Mouse (Mus musculus) lung, adult 18-20 months (tissue): ENCODE measurements at regions not wholly inside any gene's neighbourhood (a gene's known extent, or its start where the extent isn't known, plus 50 kb on each side); places are given as distances from the start of the nearest gene placed in this dataset.

Source experiments
- DNase-seq, 2 experiments: peaks; one replicate each; pipeline ENCODE4 v3.0.0; 2022; ENCODE audit warnings: mixed read lengths in 2 of 2

DNA sequence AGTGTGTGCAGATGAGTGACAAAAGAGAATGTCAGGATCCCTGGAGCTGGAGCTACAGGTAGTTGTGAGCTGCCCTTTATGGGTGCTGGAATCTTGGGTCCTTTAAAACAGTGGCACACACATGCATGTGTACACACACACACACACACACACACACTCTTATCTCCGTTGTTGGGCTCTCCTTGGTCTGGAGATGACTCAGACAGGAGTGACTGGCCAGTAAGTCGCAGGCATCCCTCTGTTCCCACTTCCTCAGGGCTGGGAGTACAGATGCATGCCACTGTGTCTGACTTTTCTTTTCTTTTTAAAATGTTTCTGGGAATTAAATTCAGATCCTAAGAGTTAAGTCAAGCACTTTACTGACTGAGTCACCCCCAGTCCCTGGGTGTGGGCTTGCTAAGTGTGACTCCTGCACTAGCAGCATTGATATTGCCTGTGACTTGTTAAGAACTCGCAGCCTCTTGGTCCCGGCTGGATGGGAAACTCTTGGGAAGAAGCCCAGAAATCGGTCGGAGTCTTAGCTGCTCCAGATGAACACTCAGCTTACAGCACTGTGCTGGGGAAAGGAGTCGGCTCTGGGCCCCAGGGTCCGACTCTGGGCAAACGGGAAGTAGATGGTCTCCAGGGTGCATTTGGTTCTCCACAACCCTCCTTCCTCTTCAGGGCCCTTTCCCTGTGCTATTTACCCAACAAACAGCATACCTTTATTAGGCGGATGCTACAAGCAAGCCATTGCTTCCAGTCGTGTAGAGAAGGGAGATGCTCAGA lies 233.0 kb upstream of the Cxcr4 start:
- DNase-seq: no peak

DNA sequence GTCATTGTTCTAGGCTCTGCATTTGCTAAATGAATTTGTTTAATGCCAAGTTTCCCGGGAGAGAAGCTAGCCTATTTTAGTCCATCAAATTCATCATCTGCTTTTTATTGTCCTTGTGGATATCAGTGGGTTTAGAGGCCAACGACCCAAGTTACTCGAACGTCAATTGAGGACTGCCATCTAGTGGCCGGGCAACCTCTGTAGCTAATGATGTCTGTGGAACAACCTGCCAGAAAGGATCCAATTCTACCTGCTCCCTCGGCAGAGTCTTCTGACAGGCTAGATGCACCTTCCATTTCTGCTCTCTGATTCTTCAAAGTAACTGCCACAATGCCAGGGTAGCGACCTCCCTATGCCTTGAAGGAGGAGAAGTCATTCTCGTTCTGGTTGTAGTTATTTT lies 232.1 kb upstream of the Cxcr4 start:
- peak; percentile 64 to 72 for DNase-seq

DNA sequence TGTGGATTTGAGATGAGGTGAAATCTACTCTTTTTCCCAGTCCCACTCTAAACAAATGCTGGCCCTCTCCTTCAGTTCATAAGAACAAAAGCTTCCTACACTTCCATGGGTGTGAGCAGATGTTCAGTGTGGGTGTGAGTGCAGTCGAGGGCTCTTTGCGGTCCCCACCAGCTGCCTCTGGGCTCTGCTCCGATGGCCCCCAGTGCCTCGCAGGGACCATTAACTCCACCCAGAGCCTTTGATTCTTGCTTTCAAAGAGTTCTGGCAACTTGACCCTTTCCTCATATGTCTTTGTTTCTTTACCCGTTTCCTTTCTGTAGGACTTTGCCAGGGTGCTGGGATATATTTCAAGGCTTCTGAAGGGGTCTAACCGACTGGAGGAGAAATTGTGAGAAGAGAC lies 229.9 kb upstream of the Cxcr4 start:
- no peak for DNase-seq

DNA sequence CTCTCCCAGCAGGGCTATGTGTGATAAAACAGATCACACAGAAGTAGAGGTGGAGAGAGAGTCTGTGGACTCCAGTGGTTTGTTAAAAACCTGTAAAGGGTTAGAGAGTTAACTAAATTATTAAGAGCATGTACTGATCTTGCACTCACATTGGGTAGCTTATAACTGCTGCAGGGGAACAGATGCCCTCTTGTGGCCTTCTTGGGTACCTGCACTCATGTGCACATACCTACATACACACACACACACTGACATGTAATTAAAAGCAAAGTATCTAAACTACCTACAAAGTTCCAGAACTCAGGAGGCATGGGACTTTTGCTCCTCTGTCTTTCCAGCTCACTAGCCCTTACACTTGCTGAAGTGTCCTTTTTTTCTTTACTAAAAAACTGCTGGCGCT lies 228.4 kb upstream of the Cxcr4 start:
- DNase-seq: no peak

DNA sequence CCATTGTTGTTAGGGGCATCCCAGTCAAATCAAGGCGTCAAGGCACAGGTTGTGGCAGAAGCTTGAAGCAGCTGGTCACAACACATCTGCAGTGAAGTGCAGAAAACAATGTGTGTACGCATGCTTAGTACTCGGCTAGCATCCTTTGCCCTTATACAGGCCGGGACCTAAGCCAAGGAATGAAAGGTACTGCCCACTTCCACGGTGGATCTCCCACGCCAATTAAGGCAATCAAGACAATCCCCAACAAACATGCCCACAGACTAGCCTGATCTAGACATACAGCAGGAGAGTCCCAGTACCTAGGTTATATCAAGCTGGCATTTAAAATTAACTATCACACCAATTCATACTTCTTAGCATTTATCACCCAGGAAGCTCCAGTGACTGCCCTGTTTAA lies 227.5 kb upstream of the Cxcr4 start:
- DNase-seq: no peak

DNA sequence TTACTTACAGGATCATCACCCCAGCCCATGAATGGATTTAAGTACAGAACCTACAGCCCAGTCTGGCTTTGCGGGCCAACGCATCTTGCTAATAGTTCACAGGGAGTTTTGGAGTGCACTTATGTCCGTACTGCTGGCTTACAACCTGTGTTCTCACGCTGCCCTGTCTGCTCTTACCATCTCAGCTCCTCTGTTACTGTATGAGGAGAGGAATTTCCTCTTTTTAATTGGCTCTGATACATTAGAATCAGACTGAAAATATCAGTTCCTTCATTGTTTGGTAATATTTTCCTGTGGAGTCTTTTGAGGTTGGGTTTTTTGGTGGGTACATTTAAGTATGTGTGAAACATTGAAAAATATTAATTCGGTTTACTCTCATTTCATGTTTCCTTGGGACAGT lies 221.3 kb upstream of the Cxcr4 start:
- DNase-seq: no peak

DNA sequence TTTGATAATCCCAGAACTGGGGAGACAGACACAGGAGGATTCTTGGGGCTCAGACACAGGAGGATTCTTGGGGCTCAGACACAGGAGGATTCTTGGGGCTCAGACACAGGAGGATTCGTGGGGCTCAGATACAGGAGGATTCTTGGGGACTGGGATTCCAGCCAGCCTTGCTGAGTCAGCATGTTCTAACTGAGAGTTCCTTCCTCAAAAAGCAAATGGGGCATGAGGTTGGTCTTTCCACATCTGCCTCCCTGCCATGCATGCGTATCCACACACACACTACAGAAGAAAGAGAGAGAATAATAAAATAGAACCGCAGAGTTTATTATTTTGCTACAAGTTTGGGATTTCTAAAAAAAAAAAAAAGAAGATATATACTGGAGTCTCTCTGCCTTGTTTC lies 218.8 kb upstream of the Cxcr4 start:
- DNase-seq: no peak

DNA sequence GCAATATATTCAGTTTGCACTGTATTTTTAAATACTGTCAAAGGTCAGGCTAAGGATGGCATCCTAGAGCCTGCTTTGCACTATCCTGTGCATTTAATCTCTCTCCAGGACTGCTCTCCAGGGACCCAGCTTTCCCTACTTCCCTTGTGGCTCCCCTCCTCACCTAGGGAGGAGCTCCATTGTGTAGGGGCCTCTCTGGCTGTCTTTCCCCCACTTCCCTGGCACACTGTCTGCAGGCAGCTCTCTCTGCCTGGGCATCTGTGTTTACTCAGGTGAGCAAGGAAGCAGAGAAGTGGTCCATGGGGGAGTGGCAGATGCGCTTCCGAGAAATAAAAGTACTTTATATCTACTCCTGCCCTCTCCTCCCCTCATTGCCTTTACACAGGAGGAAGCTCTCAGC lies 218.0 kb upstream of the Cxcr4 start:
- DNase-seq: no peak

DNA sequence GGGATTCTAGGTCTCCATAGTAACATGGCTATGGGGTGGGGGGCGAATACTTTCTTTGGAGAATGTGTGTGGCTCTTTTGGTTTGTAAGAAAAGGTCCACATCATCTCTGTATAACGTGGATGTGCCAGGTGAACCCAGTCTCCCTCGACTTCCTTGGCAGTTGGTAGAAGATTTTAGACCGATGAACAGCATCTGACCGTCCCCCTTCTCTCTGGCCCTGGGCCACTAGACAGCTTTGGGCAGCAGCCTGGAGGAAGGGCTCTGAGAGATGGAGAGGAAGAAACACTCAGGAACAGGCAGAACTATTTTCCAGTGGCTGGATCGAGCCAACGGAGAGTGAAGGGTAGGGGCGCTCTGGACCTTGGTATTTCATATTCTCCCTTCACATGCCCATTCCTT lies 217.5 kb upstream of the Cxcr4 start:
- no peak for DNase-seq

DNA sequence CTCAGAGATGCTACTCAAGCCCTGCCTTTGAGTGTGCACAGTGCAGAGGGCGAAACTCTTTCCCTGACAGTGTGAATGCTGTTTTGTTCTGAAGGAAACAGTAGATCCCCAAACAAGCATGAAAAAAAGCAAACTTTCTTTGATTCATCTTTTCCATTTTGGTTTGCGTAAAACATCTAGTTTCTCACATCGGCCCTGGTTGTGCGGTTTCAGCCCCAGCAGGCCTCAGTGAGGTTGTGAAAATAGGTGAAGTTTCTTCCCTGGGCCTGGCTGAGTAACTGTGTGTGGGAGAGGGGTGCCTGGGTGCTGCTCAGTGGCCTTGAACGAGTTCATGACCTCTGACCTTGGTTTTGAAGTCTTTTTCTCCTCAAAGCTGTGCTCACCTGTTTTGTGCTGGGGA lies 216.5 kb upstream of the Cxcr4 start:
- DNase-seq: no peak

DNA sequence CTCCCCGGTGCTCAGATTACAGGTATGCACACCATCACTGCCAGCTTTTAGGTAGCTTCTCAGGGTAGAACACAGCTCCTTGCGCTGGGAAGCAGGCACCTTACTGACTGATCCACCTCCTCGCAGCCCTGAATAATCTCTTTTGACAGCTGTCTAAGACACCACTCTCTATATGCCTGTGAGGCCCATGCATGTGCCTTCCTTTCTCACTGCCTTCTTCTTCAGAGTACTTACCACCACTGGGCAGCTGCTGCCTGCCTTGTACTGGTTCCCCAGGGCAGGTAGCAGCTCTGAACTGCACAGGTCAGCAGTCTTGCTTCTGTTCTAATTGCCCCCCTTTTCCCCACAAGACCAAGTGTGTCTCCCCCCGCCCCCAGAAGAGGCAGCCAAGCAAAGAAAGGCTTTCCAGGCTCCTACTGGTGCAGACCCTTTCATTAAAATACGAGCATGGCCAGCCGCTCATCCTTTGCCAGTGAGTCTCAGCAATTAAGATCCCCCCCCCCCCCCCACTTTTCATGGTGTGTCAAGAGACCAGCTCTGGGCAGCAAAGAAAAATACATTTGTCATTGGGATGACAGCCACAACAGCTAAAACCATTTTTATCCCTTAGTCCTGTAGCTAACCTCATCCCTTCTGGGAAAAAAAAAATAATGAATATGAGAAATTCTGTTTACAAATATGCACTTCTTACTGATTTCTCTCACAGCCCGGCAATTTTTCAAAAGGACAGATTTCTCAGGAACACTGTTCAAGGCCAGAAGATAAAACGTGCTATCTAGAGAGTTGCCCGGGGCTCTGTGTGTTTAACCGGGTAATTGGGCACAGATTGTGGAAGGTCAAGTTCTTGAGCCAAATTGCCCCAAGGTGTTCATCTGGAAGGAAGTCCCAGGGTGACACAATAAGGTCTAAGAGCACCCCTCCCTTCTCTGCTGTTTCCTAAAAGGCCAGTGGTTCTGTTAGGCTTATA lies 213.9 kb upstream of the Cxcr4 start:
- no peak for DNase-seq

DNA sequence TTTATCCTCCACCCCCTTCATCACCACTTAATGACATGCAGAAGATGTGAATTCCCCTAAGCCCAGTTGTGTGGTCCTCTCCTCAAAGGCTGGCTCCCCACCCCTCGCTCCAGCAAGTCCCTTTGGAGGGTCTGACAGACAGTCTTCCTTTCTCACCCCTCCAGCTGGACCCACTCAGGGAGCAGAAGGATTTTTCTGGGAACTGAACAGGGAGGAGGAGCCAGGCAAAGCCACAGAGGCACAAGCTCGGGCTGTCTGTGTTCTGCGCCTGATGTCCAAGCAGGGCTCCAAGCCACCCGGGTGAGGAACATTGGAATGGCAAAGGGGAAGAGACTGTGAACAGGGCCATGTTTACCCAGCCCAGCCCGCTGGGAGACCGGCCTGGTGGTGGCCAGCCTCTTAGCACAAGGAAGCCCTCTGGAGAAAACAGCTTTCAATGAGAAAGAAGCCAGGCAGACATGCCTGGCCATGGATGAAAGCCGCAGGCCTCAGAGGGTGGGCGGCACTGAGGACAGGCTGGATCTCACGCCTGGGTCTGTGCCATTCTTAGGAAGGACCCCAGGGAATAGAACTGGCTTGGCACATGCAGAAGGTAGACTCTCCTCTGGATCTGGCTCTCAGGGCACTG lies 211.5 kb upstream of the Cxcr4 start:
- DNase-seq: peak; percentile 8 to 16

DNA sequence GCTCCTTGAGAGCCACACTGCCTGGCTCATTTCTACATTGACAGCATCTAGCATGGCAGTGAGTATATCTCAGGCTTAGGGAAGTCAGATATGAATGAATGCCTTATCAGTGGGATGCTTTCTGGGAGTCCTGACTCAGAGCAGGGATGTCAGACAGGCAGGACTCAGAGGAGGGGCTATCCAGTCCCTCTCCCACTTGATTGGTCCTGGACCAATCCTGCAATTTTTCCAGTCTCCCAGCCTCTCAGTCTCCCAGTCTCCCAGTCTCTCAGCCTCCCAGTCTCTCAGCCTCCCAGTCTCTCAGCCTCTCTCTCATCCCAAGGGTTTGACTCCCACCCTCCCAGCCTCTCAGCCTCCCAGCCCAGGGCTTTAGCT lies 211.0 kb upstream of the Cxcr4 start:
- no peak for DNase-seq

DNA sequence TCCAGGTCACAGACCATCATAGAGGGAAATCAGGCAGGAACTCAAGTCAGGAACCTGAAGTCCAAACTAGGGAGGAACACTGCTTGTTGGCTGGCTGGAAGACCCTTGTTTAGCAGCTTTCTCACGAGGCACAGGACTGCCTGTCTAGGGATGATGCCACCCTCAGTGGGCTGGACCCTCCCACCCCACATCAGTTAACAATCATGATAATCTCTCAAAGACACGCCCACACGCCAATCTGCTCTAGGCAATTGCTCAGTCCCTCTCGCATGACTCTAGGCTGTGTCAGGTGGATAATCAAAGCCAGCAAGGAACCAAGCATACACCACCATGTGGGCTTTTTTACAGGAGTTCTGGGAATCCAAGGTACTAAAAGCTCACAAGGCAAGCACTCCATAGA lies 206.6 kb upstream of the Cxcr4 start:
- DNase-seq: no peak

DNA sequence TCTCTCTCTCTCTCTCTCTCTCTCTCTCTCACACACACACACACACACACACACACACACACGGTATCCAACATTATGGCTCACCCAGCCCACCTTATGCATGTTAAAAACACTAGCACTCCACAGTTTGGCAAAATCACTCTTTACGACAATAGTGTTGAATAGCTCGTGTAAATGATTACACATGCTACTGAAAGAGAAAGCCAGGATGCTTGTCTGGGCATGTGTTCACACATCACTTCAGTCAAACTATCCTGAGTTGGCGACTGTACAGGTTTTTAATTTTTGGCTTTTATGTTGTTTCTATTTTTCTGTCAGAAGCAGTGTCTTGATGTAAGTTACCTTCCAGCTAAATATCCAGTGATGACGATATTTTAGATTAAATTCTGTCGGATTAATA lies 203.6 kb upstream of the Cxcr4 start:
- DNase-seq: no peak

DNA sequence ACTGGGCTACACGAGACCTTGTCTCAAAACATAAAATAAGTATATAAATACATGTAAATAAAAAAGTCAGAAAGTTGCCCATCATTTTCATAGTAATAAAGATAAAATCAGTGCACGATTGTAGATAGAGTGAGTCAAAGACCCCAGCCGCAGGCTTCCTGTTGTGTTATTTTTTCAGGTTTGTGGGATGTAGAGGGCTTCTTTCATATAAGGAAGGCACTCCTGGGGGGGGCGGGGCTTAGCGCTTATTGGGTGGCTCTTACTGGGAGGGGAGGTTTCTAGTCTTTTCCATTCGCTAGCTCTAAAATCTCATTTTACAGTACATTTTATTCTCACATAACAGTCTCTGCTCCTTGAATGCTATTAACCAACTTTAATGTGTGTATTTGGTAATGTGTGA lies 198.8 kb upstream of the Cxcr4 start:
- DNase-seq: no peak

DNA sequence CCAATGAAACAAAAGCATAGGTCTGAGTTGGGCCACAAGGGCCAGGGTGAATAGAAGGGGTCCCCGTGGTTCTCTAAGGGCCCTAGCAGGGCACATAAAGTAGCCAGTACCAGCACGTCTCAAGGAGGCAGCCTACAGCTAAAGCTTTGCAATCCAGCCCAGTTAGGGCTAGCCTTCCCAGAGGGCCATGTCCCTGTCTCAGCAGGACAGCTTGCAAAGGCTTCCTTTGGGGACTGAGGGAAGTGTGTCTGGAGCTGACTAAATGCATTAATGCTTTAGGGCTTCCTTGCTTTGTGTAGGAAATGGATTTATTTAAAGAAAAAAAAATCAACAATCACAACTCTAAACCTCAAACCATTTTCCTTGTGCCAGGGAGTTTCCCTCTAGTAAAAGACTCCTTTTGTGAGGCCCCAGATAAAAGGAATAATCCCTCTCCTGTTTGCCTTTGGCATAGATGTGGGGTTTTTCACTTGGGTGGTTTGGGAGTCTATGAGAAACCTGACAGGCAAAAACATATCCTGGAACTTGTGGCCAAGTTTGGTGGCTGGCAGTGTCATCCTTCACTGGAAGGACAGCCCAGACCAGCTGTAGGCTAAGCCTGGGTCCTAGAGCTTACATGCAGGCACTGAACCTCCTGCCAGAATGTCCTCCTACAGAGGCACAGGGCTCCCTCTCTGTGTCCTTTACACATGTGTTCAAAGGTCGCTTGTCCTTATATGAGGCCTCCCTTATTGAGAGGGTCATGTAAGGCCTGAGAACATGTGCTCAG lies 197.7 kb upstream of the Cxcr4 start:
- no peak for DNase-seq

DNA sequence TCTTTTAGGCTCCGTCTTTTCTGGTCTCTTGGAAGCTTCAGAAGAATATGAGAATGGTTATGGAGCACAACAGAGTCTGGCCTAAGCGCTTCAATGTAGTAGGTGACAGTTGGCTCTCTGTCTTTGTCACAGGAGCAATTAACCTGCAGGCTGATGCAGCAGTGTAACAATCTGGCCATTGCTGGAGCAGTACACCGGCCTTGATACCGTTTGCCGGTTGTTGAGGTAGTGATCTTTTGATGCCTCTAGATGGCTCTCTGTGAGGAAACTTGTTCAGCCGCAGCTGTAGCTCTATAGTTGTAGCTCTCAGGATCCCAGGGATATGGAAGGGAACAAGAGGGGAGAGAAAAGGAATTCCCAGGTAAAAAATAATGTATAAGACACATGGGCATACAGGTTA lies 196.1 kb upstream of the Cxcr4 start:
- DNase-seq: no peak

DNA sequence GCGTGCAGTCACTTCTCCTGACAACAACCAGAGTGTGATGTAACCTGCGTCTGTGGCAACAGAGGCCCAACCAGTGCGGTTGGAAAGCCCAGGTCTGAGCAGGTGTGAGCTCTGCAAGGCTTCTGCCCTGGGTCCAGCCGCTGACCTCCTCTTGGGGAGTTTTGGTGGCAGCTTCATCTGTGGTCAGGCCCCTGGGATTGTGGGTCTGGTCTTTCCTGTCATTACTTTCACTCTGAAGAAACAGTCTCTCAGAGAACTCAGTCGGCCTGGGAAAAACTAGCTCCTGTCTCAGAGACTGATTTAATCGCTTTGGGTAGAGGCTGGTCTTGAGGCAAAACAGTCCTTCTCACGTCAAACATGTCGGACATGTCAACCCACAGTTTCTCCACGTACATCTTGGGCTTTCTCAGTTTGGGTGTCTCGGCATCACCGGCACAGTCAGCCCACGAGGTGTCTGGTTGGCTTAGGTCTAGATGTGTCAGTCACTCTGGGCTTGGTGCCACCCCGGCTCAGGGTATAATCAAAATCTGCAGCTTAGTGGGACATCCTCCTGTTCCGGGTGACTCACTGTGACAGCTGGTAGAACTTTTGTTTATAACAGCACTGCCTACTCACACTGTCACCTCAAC lies 195.0 kb upstream of the Cxcr4 start:
- DNase-seq: no peak

DNA sequence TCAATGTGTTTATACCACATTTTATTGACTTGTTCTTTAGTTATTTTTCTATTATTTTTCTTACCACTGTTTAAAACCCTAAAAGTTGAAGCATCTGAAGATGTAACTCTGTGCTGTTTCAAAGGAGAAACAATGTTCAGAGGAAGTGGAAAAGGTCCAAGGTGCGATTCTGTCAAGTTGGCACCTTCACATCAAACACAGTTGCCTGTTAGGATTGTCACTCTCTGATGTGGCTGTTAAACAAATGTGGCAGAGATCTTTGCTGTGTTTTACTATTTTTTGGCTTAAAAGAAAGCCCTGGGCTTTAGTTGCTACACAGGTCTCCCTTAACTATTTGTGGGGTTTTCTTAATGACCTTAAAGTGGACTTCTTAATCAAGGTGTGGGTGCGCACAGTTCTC lies 190.2 kb upstream of the Cxcr4 start:
- DNase-seq: no peak

DNA sequence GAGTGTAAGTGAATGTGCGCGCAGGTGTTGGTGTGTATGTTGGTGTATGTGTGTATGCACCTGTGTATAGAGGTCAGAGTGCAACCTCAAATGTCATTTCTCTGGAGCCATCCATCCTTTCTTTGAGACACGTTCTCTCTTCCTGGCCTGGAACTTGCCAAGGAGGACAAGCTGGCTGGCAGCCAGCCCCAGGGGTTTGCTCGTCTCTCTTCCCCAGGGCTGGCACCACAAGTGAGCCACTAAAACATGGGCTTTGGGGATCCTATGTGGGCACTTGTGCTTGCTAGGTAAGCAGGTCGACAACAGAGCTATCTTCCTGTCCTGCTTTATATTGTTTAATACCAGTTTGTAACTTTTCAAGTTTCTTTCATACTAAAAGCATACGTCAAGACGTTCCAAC lies 189.8 kb upstream of the Cxcr4 start:
- no peak for DNase-seq

DNA sequence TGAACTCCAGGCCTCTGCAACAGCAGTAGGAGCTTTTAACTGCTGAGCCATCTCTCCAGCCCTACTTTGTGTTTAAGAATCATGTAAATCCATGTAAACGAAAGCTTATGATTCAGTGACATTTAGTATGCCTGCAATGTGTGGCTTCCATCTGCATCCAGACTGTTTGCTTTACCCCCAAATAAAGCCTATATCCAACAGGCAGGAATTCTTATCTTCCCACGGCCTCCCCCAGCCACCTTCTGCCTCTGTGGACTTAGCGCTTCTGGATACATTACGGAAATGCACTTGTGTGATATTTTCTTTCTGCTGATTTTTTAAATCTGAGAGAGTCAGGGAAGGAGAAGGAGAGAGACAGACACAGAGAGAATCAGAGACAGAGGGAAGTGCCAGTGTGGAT lies 189.2 kb upstream of the Cxcr4 start:
- no peak for DNase-seq
